Mouse (Mus musculus): Measurements from ENCODE around the gene Apobec1.
"Not testable (repeated sequence)": the region's sequence is repeated elsewhere in the genome, so short reads cannot be mapped to it uniquely, and the experiment has no call there.

Apobec1 gene

GRCm38 (mm10) chr6:122602992-122603322 lies 713 bp upstream of the Apobec1 start:
- DNase-seq: no peak

GRCm38 (mm10) chr6:122601615-122602014 lies 629 bp downstream of the Apobec1 start:
- no peak for DNase-seq

- DNase-seq: no peak
Measured at GRCm38 (mm10) chr6:122601031-122601430, 1.2 kb downstream of the Apobec1 start.

GRCm38 (mm10) chr6:122600066-122600646 lies 2.1 kb downstream of the Apobec1 start:
- no peak for DNase-seq

- DNase-seq: no peak
Measured at GRCm38 (mm10) chr6:122599054-122599737, 3.0 kb downstream of the Apobec1 start.

- no peak for DNase-seq
Measured at GRCm38 (mm10) chr6:122598436-122598835, 3.8 kb downstream of the Apobec1 start.

- DNase-seq: no peak
Measured at GRCm38 (mm10) chr6:122598014-122598413, 4.2 kb downstream of the Apobec1 start.

GRCm38 (mm10) chr6:122596608-122597007 lies 5.6 kb downstream of the Apobec1 start:
- no peak for DNase-seq

- DNase-seq: no peak
Measured at GRCm38 (mm10) chr6:122595637-122596036, 6.6 kb downstream of the Apobec1 start.

- no peak for DNase-seq
Measured at GRCm38 (mm10) chr6:122592905-122593304, 9.3 kb downstream of the Apobec1 start.

- no peak for DNase-seq
Measured at GRCm38 (mm10) chr6:122591027-122591758, 11.1 kb downstream of the Apobec1 start.

GRCm38 (mm10) chr6:122579086-122579485 lies 23.2 kb downstream of the Apobec1 start:
- DNase-seq: no peak

GRCm38 (mm10) chr6:122577030-122577429 lies 25.2 kb downstream of the Apobec1 start:
- no peak for DNase-seq

GRCm38 (mm10) chr6:122575037-122575436 lies 27.2 kb downstream of the Apobec1 start:
- DNase-seq: not testable (repeated sequence)

- DNase-seq: no peak
Measured at GRCm38 (mm10) chr6:122571617-122571959, 30.7 kb downstream of the Apobec1 start.

GRCm38 (mm10) chr6:122570695-122571616 lies 31.3 kb downstream of the Apobec1 start:
- no peak for DNase-seq

- no peak for DNase-seq
Measured at GRCm38 (mm10) chr6:122569762-122570161, 32.5 kb downstream of the Apobec1 start.

- no peak for DNase-seq
Measured at GRCm38 (mm10) chr6:122569113-122569512, 33.1 kb downstream of the Apobec1 start.

- no peak for DNase-seq
Measured at GRCm38 (mm10) chr6:122565070-122565784, 37.0 kb downstream of the Apobec1 start.

- peak; percentile 12 for DNase-seq
Measured at GRCm38 (mm10) chr6:122562463-122562862, 39.8 kb downstream of the Apobec1 start.

GRCm38 (mm10) chr6:122561005-122561404 lies 41.2 kb downstream of the Apobec1 start:
- DNase-seq: no peak

- peak; percentile 35 for DNase-seq
Measured at GRCm38 (mm10) chr6:122560427-122560826, 41.8 kb downstream of the Apobec1 start.
